In genomic region chr7:121033856-121034652, GRCm38 (mm10) we compare ENCODE assay signal across 8 mouse cellular contexts. TPM values are rescaled to one million over a fixed set of nuclear protein-coding genes. Genes with fewer than 3 reads are reported as not detected.
A peak's percentile ranks its signal among the peaks of the same experiment; 100 is the strongest.
DNase-seq lines count a peak whose midpoint lies in the region; ATAC-seq lines count a peak whose summit lies in the region.

Gene Mettl9 (plus strand): TSS chr7:121034445.

- H3K9me3 ChIP-seq in hindbrain, embryonic 13.5 days, result no peaks in the 10 kb centered on the region

- peak within 1 kb of the TSS; percentile 81 for H3K4me2 ChIP-seq in hindbrain, embryonic 13.5 days

- H3K36me3 ChIP-seq in hindbrain, embryonic 13.5 days, result no peaks in the 10 kb centered on the region

- ATAC-seq in hindbrain, embryonic 13.5 days (ENCODE audit: low FRiP score), result peak; percentile 97

- H3K9ac ChIP-seq in hindbrain, embryonic 13.5 days, result peak within 1 kb of the TSS; percentile 99

- H3K4me1 ChIP-seq in hindbrain, embryonic 13.5 days (replicated peaks), result peaks cover 27% of the 10 kb centered on the region

- peak within 1 kb of the TSS; percentile 95 for H3K4me3 ChIP-seq in hindbrain, embryonic 13.5 days

- DNase-seq in NIH3T3 (ENCODE audit: low read depth), result peak; percentile 97
- peak; percentile 96 to 98 for DNase-seq in cerebellum, postnatal 10 days
- DNase-seq in frontal cortex, postnatal 14 days (ENCODE audit: low spot score in 2 of 2), result peak; percentile 86 to 88
- peak; percentile 88 to 93 for DNase-seq in layer of hippocampus, postnatal 25 days (ENCODE audit: extremely low spot score in 1 of 2, low spot score in 1 of 2)
- DNase-seq in lung, postnatal 25 days (ENCODE audit: low spot score), result peak; percentile 93
- peak; percentile 95 for DNase-seq in retina, embryonic 14.5 days (ENCODE audit: low spot score)
- peak; percentile 95 for DNase-seq in thymus, postnatal 4 days

- 2% methylated on average over 40 of the region's 43 CpGs for WGBS in hindbrain, embryonic 13.5 days

- H3K27ac ChIP-seq in hindbrain, embryonic 13.5 days, result peak within 1 kb of the TSS; percentile 99

- peaks cover 25% of the 10 kb centered on the region for H3K27me3 ChIP-seq in hindbrain, embryonic 13.5 days

RNA-seq across cellular contexts. Expression of gene Mettl9, which starts in this region (rescaled TPM):
- 202 and 207 TPM in 2 replicates for polyA plus RNA-seq in hindbrain, embryonic 13.5 days (2015; fragmentation: Nextera tagmentation; extraction: Ambion mirVana)
- 10 to 100 TPM; 77.1 to 81.2 TPM for total RNA-seq in layer of hippocampus, postnatal 25 days (2021)

Comparison
In these comparisons a context has a peak if more than half of its experiments do, and no peak if none do; other contexts are left out.
1. Peak in every context shown above with its lines: DNase-seq, ATAC-seq, H3K4me3 ChIP-seq and H3K27ac ChIP-seq.